Mouse (Mus musculus): ENCODE results near the gene Hist1h2ad.
A peak's percentile ranks its signal among the peaks of the same experiment; 100 is the strongest.
"Not testable (repeated sequence)": the region's sequence is repeated elsewhere in the genome, so short reads cannot be mapped to it uniquely, and the experiment has no call there.

Hist1h2ad gene

DNA sequence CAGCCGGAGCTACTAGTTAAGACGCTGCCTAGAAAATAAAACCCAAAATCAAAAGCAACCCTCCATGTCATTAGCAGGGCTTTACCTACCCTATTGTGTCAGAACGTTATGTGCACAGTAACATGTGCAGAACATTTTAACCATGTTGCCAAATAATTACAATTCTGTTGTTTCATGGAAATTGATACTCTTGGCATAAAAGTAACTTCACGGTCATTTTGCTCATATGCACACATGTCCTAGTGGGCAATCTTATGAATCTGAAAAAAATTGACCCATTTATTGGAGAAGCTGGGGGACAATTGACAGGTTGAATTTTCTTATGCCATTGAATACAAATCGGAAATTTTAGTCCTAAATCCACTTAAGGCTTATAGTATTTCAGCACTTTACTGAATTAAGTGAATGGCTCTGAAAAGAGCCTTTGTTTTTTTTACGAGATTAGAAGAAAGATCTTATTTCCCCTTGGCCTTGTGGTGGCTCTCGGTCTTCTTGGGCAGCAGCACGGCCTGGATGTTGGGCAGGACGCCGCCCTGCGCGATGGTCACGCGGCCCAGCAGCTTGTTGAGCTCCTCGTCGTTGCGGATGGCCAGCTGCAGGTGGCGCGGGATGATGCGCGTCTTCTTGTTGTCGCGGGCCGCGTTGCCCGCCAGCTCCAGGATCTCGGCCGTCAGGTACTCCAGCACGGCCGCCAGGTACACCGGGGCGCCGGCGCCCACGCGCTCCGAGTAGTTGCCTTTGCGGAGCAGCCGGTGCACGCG, 3.7 kb upstream of the Hist1h2ad start:
- DNase-seq = not testable (repeated sequence)

DNA sequence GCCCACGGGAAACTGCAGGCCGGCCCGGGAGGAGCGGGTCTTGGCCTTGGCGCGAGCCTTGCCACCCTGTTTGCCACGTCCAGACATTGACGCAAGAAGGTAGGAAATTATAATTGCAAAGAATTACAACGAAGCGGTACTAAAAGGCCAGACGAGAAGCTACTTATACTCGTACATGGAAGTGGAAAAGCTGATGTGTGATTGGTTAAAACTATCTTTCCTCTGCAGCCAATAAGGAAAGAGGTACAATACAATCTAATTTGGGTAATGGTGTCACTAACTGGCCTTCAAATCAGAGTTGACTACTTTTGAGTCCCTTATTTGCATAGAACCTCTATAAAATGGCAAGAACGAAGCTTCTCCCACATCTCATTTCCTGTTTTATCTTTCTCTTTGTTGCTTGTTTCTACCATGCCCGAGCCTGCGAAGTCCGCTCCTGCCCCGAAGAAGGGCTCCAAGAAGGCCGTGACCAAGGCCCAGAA, 3.1 kb upstream of the Hist1h2ad start, which contains the start of the genes Hist1h2ae and Hist1h2bg:
Hist1h2ae (minus strand) TSS at position 199 of the 482 bp plus-strand sequence.
Hist1h2bg (plus strand) TSS at position 375 of the 482 bp plus-strand sequence.
- DNase-seq = peak; percentile 79

GRCm38 (mm10) chr13:23571504-23572217, 2.5 kb upstream of the Hist1h2ad start:
- DNase-seq = peak; percentile 24

GRCm38 (mm10) chr13:23572218-23573033, 1.8 kb upstream of the Hist1h2ad start:
- no peak for DNase-seq

DNA sequence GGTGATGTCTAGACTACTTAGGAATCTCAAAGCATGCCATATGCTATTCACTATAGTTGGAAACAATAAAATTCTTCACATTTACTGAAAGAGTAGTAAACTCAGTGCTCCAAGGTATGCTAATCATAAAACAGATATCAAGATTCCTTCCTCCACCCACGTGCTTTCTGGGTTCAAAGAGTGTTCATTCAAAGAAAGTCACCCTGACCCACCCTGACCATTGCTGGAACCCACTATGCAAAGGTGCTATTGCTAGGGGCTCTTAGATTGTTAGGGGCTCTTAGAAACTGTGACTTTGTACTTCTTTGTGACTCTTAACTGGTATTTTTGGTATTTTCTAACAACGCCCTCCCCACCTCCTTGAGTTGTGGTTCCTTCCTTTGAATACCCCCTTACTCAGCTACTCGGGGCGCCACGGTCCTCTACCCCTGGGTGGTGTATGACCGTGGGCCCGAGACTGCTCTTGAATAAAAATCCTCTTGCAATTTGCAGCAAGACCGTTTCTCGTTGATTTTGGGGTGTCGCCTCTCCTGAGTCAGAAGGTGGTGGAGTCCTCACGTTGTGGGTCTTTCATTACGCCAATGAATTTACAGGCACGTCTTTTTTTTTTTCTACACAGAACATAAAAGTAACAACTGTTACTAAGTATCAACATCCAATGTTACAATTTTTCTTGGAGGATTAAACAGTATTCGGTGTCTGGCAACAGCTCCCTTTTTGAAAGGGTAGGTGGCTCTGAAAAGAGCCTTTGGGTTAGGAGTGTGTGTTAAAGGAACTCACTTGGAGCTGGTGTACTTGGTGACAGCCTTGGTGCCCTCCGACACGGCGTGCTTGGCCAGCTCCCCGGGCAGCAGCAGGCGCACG, 915 bp upstream of the Hist1h2ad start:
- peak; percentile 44 for DNase-seq

- DNase-seq = not testable (repeated sequence)
These were observed 477 bp downstream of the Hist1h2ad start for GRCm38 (mm10) chr13:23574546-23575170.

DNA sequence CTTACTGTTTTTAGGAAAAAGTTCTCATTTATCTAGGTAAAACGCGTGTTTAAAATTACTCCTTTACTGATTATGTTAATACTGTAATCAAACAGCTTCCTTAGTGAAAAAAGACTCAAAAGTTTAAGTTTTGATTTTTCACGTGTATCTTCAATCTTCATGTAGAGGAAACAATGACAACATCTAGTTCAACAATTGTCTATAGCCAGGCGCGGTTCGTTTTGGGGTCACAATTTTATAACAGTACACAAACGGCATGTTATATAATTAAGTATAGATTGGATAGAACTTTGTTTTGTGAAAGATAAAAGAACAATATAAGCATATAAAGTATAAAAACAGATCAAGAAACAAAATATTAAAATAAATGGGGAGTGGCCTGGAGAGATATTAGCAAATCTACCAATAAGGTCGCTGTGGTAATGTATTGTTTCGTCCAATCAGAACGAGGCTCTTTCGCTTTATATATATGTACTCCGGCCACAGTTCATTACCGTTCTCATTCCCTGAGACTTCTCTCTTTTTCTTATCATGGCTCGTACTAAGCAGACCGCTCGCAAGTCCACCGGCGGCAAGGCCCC, 1.2 kb downstream of the Hist1h2ad start, which contains the start of gene Hist1h3d:
Hist1h3d (plus strand) TSS at position 493 of the 581 bp plus-strand sequence.
- DNase-seq = peak; percentile 57

- peak; percentile 24 for DNase-seq
These were observed 1.7 kb downstream of the Hist1h2ad start for GRCm38 (mm10) chr13:23575864-23576313.

GRCm38 (mm10) chr13:23576351-23576881, 2.2 kb downstream of the Hist1h2ad start:
- DNase-seq = no peak

GRCm38 (mm10) chr13:23576906-23577639, 2.9 kb downstream of the Hist1h2ad start:
- DNase-seq = no peak

DNA sequence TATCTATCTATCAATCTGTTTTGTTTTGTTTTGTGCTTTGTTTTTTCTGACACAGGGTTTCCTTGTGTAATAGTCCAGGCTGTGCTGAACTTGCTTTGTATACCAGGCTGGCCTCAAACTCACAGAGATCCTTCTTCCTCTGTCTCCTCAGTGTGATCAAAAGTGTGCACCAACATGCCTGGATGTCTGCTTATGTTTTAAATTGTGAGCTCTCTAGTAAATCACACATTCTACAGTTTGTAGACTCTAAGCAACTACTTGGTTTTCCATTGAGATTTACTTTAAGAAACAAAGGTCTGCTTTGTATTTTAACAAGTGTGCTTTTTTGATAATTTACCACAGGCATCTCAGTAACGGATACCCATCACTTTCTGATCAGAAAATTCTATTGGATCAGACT, 3.7 kb downstream of the Hist1h2ad start:
- DNase-seq = no peak

GRCm38 (mm10) chr13:23581408-23582218, 7.4 kb downstream of the Hist1h2ad start, which contains the start of gene Hist1h4d:
Gene Hist1h4d (plus strand): TSS chr13:23581598.
- DNase-seq = peak; percentile 97

GRCm38 (mm10) chr13:23582219-23583056, 8.3 kb downstream of the Hist1h2ad start:
- DNase-seq = peak; percentile 22

DNA sequence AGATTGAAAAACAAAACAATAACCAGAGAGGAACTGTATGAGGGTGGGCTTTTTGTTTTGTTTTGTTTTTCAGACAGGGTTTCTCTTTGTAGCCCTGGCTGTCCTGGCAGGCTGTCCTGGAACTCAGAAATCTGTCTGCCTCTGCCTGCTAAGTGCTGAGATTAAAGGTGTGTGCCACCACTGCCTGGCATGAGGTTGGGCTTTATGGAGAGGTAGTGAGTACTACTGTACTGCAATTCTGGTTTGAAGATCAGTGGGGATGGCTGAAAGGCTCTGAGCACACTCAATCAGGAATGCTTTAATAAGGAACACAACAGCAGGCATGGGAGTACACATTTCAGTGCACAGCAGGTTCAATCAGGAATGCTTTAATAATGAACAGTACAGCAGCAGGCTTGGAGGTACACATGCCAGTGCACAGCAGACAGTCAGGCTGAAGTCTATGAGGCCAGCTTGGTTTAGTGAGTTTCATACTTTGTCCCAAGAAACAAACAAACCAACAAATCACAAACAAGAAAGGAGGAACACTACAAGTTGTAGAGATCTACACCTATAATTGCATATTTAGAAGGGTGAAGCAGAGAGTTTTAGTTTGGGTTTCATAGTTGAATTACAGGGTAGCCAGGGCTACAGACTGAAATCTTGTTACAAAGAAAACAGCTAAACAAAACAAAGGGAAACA, 9.3 kb downstream of the Hist1h2ad start:
- DNase-seq = no peak

GRCm38 (mm10) chr13:23584331-23584730, 10.2 kb downstream of the Hist1h2ad start:
- peak; percentile 23 for DNase-seq

DNA sequence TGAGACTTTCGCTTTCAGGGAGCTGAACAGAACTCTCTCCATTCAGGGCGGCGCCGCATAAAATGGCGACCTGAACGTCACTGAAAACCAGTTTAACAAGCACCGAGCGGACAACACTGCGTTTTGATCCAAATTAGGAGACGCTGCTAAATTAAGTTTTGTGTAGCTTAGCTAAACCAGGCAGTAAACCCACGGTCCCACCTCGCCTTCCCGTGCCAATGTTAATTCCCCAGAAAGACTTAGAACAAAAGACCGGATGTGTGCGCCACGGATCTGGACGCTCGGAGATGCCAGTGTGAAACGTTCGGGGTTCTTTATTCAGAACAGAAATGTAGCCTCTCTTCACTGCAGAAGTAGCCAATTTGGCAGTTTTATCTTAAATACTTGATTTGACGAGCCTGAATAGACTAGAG, 10.9 kb downstream of the Hist1h2ad start:
- DNase-seq = peak; percentile 75

DNA sequence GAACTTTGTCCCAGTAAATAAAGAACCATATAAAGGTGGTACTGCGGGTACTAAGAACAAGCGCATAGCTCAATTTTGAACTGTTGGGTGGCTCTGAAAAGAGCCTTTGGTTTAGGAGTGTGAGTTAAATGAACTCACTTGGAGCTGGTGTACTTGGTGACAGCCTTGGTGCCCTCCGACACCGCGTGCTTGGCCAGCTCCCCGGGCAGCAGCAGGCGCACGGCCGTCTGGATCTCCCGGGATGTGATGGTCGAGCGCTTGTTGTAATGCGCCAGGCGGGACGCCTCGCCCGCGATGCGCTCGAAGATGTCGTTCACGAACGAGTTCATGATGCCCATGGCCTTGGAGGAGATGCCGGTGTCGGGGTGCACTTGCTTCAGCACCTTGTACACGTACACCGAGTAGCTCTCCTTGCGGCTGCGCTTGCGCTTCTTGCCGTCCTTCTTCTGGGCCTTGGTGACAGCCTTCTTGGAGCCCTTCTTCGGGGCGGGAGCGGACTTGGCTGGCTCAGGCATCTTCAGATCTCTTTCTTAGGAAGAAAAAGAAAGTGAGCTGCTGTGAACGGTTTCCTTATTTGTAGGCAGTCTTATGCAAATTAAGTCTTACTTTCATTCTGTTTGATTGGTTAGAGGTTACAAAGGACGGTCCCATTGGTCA, 11.4 kb downstream of the Hist1h2ad start:
- DNase-seq = peak; percentile 83
